Mouse (Mus musculus) lung, adult 18-20 months (tissue): Measurements from ENCODE around the gene Ptbp3.

Experiments
- DNase-seq, 2 experiments: peaks; one replicate each; pipeline ENCODE4 v3.0.0; 2022; ENCODE audit warnings: mixed read lengths in 2 of 2

Gene Ptbp3

DNA sequence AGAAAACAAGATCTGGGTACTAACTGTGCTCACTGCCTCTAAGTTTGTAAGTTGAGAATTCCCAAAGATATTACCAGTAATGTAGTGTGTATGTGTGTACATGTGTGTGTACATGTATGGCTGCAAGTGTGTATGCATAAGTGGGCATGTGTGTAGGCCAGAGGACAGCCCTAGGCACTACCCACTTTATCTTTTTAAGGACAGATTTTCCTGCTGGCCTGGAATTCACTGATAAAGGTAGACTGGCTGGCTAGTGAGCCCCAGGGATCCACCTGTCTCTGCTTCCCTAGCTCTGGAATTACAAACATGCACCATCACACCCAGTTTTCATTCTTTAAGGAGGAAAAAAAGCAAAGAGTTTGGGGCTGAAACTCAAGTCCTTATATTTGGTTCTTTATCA is 6.0 kb upstream of the Ptbp3 start:
- DNase-seq, result no peak

GRCm38 (mm10) chr4:59553576-59553975 is 4.4 kb upstream of the Ptbp3 start:
- no peak for DNase-seq

GRCm38 (mm10) chr4:59552835-59553234 is 3.7 kb upstream of the Ptbp3 start:
- no peak for DNase-seq

- DNase-seq, result no peak
Measured at GRCm38 (mm10) chr4:59551901-59552300, 2.7 kb upstream of the Ptbp3 start.

DNA sequence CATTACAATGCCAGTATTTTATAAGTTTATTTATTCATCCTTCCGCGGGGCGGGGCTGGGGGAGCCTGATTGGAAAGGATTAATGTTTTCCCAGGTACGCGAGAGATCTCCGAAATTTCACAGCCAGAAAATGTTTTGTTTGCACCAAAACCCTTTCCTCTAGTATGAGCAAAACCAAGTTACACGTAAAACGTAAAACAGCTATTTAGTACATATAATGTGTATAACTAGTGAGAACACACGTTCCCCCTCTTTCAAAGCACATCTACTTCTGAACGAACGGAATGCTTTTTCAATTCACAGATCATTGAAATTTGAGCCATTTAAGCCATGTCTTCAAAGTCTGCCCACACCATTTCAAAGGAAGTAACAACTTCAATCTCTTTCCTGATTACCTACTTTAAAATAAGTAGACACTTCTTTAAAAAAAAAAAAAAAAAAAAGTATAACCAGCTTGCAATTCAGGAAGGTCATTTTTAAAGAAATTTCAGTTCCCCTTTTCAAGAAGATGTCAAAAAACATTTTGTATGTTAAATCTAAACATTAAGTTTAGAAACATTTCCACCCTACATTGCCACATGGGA is 905 bp upstream of the Ptbp3 start:
- DNase-seq, result no peak

- DNase-seq, result peak; percentile 83 to 85
Measured at GRCm38 (mm10) chr4:59548560-59549174, 497 bp downstream of the Ptbp3 start.

DNA sequence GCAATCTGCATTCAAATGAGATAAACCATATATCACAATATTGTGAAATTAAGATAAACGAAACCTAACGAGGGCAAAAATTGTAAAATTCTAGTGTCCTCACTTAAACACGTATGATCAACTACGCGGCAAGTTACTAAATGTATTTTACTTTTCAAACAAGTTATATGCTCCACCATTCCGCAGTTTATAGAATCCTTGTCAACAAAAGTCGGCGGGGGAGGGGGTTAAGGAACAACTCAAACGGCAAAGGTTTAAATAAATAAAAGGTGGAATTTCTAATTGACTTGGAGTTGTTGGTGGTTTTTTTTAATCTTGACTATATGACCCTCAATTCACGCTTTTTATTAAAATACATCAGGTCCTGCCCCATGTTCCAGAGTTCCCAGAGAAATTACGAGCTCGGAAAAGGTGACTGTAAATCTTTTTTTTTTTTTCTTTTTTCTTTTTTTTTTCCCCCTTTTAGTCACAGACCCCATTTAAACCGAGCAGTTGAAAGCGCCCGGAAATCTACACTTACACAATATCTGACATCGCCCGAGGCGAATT is 1.1 kb downstream of the Ptbp3 start:
- no peak for DNase-seq

DNA sequence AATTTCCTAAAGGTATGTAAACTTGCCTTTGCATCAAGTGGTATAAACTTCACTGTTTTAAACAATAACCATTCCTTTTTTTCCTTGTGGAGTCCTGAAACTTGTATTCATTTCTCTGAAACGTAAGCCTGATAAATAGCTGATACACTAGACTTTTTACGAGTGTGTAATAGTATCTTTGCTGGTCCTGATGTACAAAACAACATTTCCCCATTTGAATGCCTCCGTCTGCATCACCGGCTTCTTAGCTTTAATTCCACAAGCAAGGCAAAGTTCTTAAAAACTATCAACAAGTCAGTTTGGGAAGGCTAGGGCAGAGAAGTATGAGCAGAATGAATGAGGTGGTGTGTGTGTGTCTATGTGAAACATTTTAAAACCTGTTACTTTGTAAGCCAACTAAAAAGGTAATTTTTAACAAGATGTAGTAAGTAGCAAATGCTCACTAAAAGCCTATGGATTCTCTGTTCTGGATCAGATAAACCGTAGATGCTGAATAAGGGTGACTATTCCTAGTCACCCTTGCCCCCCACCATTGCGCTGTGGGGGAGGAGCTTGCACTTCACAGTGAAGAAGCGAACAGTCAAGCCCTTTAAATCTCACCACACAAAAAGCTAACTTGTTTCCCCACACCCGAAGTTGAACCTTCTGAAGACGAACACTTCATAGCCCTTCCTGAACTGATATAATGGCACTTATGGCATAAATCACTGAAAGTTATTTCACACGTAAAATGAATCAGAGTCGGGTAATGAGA is 1.9 kb downstream of the Ptbp3 start:
- DNase-seq, result peak in 1 of 2 experiments; percentile 31

- no peak for DNase-seq
Measured at GRCm38 (mm10) chr4:59546285-59547071, 2.7 kb downstream of the Ptbp3 start.

DNA sequence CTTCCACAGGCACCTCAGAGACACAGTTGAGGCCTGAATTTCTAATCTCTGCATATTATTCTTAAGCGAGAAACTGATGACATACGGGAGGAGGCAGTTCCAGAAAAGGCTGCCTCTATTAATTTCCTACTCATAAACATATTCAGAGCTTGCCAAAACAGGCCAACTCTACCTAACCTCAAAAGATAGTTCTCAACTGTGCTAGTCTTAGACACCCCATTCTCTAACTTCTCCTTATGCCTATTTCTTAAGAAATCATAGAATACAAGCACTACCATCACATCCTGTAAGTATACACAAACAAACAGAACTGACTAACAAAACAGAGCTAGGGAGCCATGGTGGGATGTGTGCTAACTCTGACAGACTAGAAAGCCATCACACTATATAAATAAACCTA is 4.5 kb downstream of the Ptbp3 start:
- no peak for DNase-seq

DNA sequence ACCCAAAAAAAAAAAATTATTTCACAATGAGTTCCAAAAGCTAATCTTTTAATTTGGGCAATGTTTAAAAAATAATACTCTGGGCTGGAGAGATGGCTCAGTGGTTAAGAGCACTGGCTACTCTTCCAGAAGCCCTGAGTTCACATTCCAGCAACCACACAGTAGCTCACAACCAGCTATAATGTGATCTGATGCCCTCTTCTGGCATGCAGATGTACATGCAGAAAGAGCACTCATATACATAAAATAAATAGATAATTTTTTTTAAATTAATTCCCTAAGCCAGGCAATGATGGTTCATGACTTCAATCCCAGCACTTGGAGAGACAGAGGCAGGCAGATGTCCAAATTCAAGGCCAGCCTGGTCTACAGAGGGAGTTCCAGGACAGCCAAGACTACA is 6.2 kb downstream of the Ptbp3 start:
- DNase-seq, result no peak

DNA sequence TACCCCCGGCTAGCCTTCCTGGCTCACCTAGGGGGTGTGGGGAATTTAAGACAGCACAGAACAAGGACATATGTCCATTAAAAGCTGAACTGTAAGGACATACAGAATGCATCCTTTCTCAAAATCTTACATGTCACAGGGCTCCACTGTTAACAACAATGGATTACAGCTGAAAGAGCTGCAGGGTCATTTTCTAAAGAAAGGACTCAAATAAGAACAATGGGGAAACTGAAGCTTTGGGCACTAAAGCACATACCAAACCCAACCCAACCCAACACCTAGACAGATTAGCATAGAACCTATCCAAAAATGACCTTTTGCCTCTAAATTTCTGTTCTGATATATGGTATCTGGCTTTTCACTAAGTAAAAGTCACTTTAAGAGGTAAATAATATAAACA is 12.9 kb downstream of the Ptbp3 start:
- no peak for DNase-seq

- no peak for DNase-seq
Measured at GRCm38 (mm10) chr4:59535624-59536023, 13.5 kb downstream of the Ptbp3 start.

GRCm38 (mm10) chr4:59533268-59533667 is 15.9 kb downstream of the Ptbp3 start:
- DNase-seq, result no peak

- no peak for DNase-seq
Measured at GRCm38 (mm10) chr4:59531172-59531571, 18.0 kb downstream of the Ptbp3 start.

GRCm38 (mm10) chr4:59527470-59527869 is 21.7 kb downstream of the Ptbp3 start:
- no peak for DNase-seq

GRCm38 (mm10) chr4:59526728-59527127 is 22.4 kb downstream of the Ptbp3 start:
- DNase-seq, result peak in 1 of 2 experiments; percentile 15

DNA sequence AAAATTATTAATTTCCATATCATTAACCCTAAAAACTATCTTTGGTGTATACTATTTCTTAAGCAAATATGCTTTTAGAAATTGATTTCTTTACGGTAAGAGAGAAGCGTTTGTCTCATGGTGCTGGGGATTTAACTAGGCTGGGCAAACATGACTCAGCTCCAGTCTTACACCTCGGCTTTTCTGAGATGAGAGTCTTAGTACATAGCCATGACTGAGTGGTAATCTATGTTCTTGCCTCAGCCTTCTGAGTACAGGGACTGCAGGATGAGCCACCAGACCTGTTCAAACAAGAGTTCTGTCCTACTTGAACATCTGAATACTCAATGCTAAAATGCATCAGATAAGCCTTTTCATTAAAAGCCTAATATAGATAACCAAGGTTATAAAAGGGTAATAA is 24.3 kb downstream of the Ptbp3 start:
- no peak for DNase-seq

- DNase-seq, result no peak
Measured at GRCm38 (mm10) chr4:59510321-59510720, 38.8 kb downstream of the Ptbp3 start.

DNA sequence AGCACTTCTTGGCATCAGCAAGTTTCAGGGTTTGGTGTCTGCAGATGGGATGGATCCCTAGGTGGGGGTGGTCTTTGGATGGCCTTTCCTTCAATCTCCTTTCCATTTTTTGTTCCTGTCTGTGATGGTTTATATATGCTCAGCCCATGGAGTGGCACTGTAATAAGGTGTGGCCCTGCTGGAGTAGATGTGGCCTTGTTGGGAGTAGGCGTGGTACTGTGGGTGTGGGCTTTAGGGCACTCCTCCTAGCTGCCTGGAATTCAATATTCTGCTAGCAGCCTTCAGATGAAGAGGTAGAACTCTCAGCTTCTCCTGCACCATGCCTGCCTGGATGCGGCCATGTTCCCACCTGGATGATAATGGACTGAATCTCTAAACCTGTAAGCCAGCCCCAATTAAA is 39.6 kb downstream of the Ptbp3 start:
- DNase-seq, result no peak

DNA sequence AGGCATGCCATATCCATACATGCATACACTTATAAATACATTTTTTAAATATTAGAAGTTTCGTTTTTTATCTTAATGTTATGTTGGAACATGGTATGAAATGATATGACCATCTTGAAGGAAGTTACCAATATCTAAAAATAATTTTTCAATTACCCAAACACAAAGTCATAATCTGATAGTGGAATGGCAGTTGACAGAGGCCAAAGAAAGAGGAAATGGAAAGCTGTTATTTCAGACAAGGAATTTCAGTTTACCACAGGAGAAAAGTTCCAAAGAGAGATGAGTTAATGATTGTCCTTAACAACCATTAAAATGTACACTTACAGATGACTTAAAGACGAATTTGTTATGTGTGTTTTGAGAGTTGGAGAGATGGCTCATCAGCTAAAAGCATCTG is 41.4 kb downstream of the Ptbp3 start:
- no peak for DNase-seq

GRCm38 (mm10) chr4:59506704-59507103 is 42.5 kb downstream of the Ptbp3 start:
- DNase-seq, result no peak

GRCm38 (mm10) chr4:59505481-59505880 is 43.7 kb downstream of the Ptbp3 start:
- DNase-seq, result no peak
